Mouse (Mus musculus) testis, adult 2 months (tissue): ENCODE data around the gene Nr6a1. TPM values are rescaled to one million over a fixed set of nuclear protein-coding genes. Genes with fewer than 3 reads are reported as not detected.

Experiments used
- H3K27ac ChIP-seq: fragments of 200-500 bp; 2 replicates; pipeline ENCODE4 v1.5.1; 2012; ENCODE audit warnings: low read depth, low read length; ENCODE audit not compliant: control insufficient read depth, insufficient read depth
- H3K27me3 ChIP-seq: fragments of 200-500 bp; 2 replicates; pipeline ENCODE4 v1.6.1; 2012; ENCODE audit warnings: mild to moderate bottlenecking, low read length, moderate library complexity; ENCODE audit not compliant: control insufficient read depth, insufficient read depth
- H3K36me3 ChIP-seq: fragments of 200-500 bp; 2 replicates; pipeline ENCODE4 v1.6.1; 2012; ENCODE audit warnings: mild to moderate bottlenecking, low read length; ENCODE audit not compliant: control insufficient read depth, insufficient read depth
- H3K4me1 ChIP-seq: fragments of 200-500 bp; 2 replicates; pipeline ENCODE4 v1.6.1; 2012; ENCODE audit warnings: low read length; ENCODE audit not compliant: control insufficient read depth, insufficient read depth
- H3K4me3 ChIP-seq: fragments of 200-500 bp; 2 replicates; pipeline ENCODE4 v1.5.1; 2012; ENCODE audit warnings: low read depth, mild to moderate bottlenecking, low read length, moderate library complexity, mixed read lengths; ENCODE audit not compliant: control insufficient read depth
- CTCF ChIP-seq: fragments of 200-500 bp; IDR thresholded peaks from 2 replicates; pipeline ENCODE4 v1.5.1; 2012; ENCODE audit warnings: low read depth, mild to moderate bottlenecking, inconsistent platforms, low read length, moderate library complexity; ENCODE audit not compliant: control insufficient read depth, insufficient read depth, insufficient replicate concordance
- POLR2A ChIP-seq: fragments of 200-500 bp; IDR thresholded peaks from 2 replicates; pipeline ENCODE4 v1.6.1; 2012; ENCODE audit warnings: low read depth, mild to moderate bottlenecking, inconsistent platforms, low read length, moderate library complexity; ENCODE audit not compliant: control insufficient read depth
- polyA plus RNA-seq: library from polyadenylated mRNA; depleted of rRNA; stranded (reverse); fragments of >200 nt; gene quantifications from 2 replicates; pipeline ENCODE4 v1.2.3, GENCODE M21; 2012

The Nr6a1 gene
- polyA plus RNA-seq, 1 experiment: 204 TPM

- TF ChIP-seq POLR2A (no peak), CTCF (no peak)
- H3K4me1 ChIP-seq: no peaks in the 10 kb centered on the region; the same call in 1 of the 2 replicates
- no peaks in the 10 kb centered on the region for H3K27me3 ChIP-seq
- H3K36me3 ChIP-seq: no peaks in the 10 kb centered on the region
- no peak overlapping the region for H3K27ac ChIP-seq
- no peak overlapping the region for H3K4me3 ChIP-seq
These were observed 17.1 kb upstream of the Nr6a1 start for GRCm38 (mm10) chr2:38944460-38945161.

- no peaks in the 10 kb centered on the region for H3K36me3 ChIP-seq
- no peaks in the 10 kb centered on the region for H3K27me3 ChIP-seq
- no peak for TF ChIP-seq POLR2A
- TF ChIP-seq CTCF: no peak
- H3K4me1 ChIP-seq: no peaks in the 10 kb centered on the region; the same call in 1 of the 2 replicates
- no peak overlapping the region for H3K27ac ChIP-seq
- no peak overlapping the region for H3K4me3 ChIP-seq
These were observed 16.5 kb upstream of the Nr6a1 start for GRCm38 (mm10) chr2:38943977-38944376.

GRCm38 (mm10) chr2:38943161-38943560 lies 15.7 kb upstream of the Nr6a1 start:
- no peaks in the 10 kb centered on the region for H3K36me3 ChIP-seq
- TF ChIP-seq CTCF (no peak), POLR2A (no peak)
- no peaks in the 10 kb centered on the region for H3K27me3 ChIP-seq
- H3K4me3 ChIP-seq: no peak overlapping the region
- H3K27ac ChIP-seq: no peak overlapping the region
- H3K4me1 ChIP-seq: no peaks in the 10 kb centered on the region; the same call in 1 of the 2 replicates

GRCm38 (mm10) chr2:38941898-38942297 lies 14.4 kb upstream of the Nr6a1 start:
- H3K4me3 ChIP-seq: no peak overlapping the region
- TF ChIP-seq POLR2A (no peak), CTCF (no peak)
- H3K27me3 ChIP-seq: no peaks in the 10 kb centered on the region
- H3K4me1 ChIP-seq: no peaks in the 10 kb centered on the region
- no peaks in the 10 kb centered on the region for H3K36me3 ChIP-seq
- no peak overlapping the region for H3K27ac ChIP-seq

GRCm38 (mm10) chr2:38941426-38941825 lies 13.9 kb upstream of the Nr6a1 start:
- Histone ChIP-seq H3K27ac (no peak overlapping the region), H3K27me3 (no peaks in the 10 kb centered on the region), H3K4me3 (no peak overlapping the region), H3K4me1 (no peaks in the 10 kb centered on the region), H3K36me3 (no peaks in the 10 kb centered on the region)
- TF ChIP-seq CTCF: no peak
- TF ChIP-seq POLR2A: no peak

GRCm38 (mm10) chr2:38939047-38939446 lies 11.6 kb upstream of the Nr6a1 start:
- Histone ChIP-seq H3K4me1 (no peaks in the 10 kb centered on the region), H3K36me3 (no peaks in the 10 kb centered on the region), H3K4me3 (no peak overlapping the region), H3K27me3 (no peaks in the 10 kb centered on the region), H3K27ac (no peak overlapping the region)
- TF ChIP-seq POLR2A: no peak
- TF ChIP-seq CTCF: no peak

GRCm38 (mm10) chr2:38938007-38938406 lies 10.5 kb upstream of the Nr6a1 start:
- no peaks in the 10 kb centered on the region for H3K27me3 ChIP-seq
- H3K27ac ChIP-seq: no peak overlapping the region
- no peaks in the 10 kb centered on the region for H3K36me3 ChIP-seq
- no peak overlapping the region for H3K4me3 ChIP-seq
- TF ChIP-seq POLR2A: no peak
- TF ChIP-seq CTCF: no peak
- no peaks in the 10 kb centered on the region for H3K4me1 ChIP-seq
